Mouse (Mus musculus) cortical plate, adult 2 months (tissue): ENCODE measurements at regions not wholly inside any gene's neighbourhood (a gene's known extent, or its start where the extent isn't known, plus 50 kb on each side); places are given as distances from the start of the nearest gene placed in this dataset.

Source experiments
- CTCF ChIP-seq: fragments of 200-500 bp; IDR thresholded peaks from 2 replicates; pipeline ENCODE4 v1.5.1; 2011; ENCODE audit warnings: mild to moderate bottlenecking, control low read depth, low read length; ENCODE audit not compliant: insufficient read depth; ENCODE audit errors: extremely low read depth
- POLR2A ChIP-seq: fragments of 200-500 bp; IDR thresholded peaks from 2 replicates; pipeline ENCODE4 v1.6.1; 2011; ENCODE audit warnings: mild to moderate bottlenecking, low read length, control low read depth; ENCODE audit not compliant: insufficient read depth; ENCODE audit errors: extremely low read depth

GRCm38 (mm10) chr13:101622649-101623048 is 145.4 kb downstream of the Pik3r1 start:
- TF ChIP-seq CTCF (no peak), POLR2A (no peak)
